Mouse (Mus musculus) limb, embryonic 12.5 days (tissue): ENCODE results near the gene Map3k19. TPM values are rescaled to one million over a fixed set of nuclear protein-coding genes. Genes with fewer than 3 reads are reported as not detected.

Experiments used
- ATAC-seq: fragments of 200-750 bp; cut with Nextera tagmentation; 2 replicates; pipeline ENCODE4 v1.8.0; 2017; ENCODE audit warnings: low read depth, moderate TSS enrichment; ENCODE audit not compliant: insufficient number of reproducible peaks, insufficient read depth, low FRiP score, low TSS enrichment
- H3K27ac ChIP-seq: fragments of 300-500 bp; sonication (generic); 2 replicates; pipeline ENCODE4 v1.5.1; 2016; ENCODE audit warnings: mild to moderate bottlenecking, moderate library complexity
- H3K27me3 ChIP-seq: fragments of 300-500 bp; sonication (generic); 2 replicates; pipeline ENCODE4 v1.6.1; 2016; ENCODE audit warnings: mild to moderate bottlenecking, moderate library complexity
- H3K36me3 ChIP-seq: fragments of 300-500 bp; sonication (generic); 2 replicates; pipeline ENCODE4 v1.6.1; 2016; ENCODE audit warnings: mild to moderate bottlenecking, moderate library complexity
- H3K4me1 ChIP-seq: fragments of 300-500 bp; sonication (generic); replicated peaks from 2 replicates; pipeline ENCODE4 v1.6.1; 2016
- H3K4me2 ChIP-seq: fragments of 300-500 bp; sonication (generic); 2 replicates; pipeline ENCODE4 v1.6.1; 2016; ENCODE audit warnings: mild to moderate bottlenecking, moderate library complexity
- H3K4me3 ChIP-seq: fragments of 300-500 bp; sonication (generic); replicated peaks from 2 replicates; pipeline ENCODE4 v1.5.1; 2016; ENCODE audit warnings: mild to moderate bottlenecking
- H3K9ac ChIP-seq: fragments of 300-500 bp; sonication (generic); replicated peaks from 2 replicates; pipeline ENCODE4 v1.6.1; 2016; ENCODE audit warnings: mild to moderate bottlenecking, moderate library complexity
- H3K9me3 ChIP-seq: fragments of 300-500 bp; sonication (generic); 2 replicates; pipeline ENCODE4 v1.6.1; 2016; ENCODE audit warnings: mild to moderate bottlenecking, moderate library complexity
- WGBS: fragments of 180-500 bp; shearing (Covaris S2); methylation state at CpG from one replicate; pipeline ENCODE4 v1.1.7; 2016; 5-methylcytosine and 5-hydroxymethylcytosine counted together
- polyA plus RNA-seq: library from polyadenylated mRNA; unstranded; fragments of >200 nt; fragmentation: Nextera tagmentation; extraction: Ambion mirVana; gene quantifications from 2 replicates; pipeline ENCODE4 v1.2.1, GENCODE M21; 2016

The Map3k19 gene
- polyA plus RNA-seq, 1 experiment from 2014 or later, result not detected

DNA sequence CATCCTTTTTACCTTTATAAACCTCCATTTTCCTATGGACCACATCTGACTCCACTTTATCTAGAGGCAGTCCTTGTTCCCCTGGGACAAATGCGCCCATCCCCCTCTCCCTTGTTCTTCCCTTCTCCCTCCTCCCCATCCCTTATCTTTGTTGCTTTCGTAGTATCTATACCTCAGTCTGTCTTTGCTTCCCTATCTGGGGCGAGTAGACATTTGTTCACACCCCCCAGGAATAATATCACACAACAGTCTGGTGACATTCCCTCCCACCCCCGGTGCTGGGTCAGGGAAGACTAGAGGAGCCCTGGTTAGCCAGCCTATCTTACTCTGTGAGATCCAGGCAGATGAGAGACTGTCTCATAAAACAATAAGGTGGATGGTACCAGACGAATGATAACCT, 9.4 kb downstream of the Map3k19 start:
- H3K36me3 ChIP-seq, result no peaks in the 10 kb centered on the region
- H3K9ac ChIP-seq, result no peak overlapping the region
- ATAC-seq, result no peak
- H3K9me3 ChIP-seq, result no peaks in the 10 kb centered on the region
- no peak overlapping the region for H3K4me2 ChIP-seq
- no peaks in the 10 kb centered on the region for H3K27me3 ChIP-seq
- no peak overlapping the region for H3K27ac ChIP-seq
- H3K4me3 ChIP-seq, result no peak overlapping the region
- WGBS, result 91% methylated on average over 5 of the region's 5 CpGs
- H3K4me1 ChIP-seq, result no peaks in the 10 kb centered on the region

DNA sequence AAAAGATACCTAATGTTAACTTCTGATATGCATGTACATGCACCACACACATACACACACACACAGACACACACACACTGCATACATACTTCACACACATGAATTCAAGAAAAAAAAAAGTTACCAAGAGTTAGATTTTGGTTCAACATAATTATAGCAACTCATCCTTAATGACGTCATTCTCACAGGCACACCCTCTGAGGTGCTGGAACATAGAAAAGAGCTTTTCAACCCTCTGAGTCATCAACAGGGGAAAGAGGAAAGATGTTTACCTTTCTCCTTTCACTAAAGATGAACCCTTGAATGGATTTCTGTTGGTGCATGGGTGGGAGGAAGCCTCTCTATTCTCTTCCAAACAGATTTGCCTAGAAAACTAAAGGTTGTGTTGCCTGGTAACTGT, 16.2 kb downstream of the Map3k19 start:
- no peaks in the 10 kb centered on the region for H3K27me3 ChIP-seq
- no peaks in the 10 kb centered on the region for H3K9me3 ChIP-seq
- no peaks in the 10 kb centered on the region for H3K36me3 ChIP-seq
- ATAC-seq, result no peak
- no peak overlapping the region for H3K4me3 ChIP-seq
- H3K4me1 ChIP-seq, result peaks cover 4% of the 10 kb centered on the region; the same call in 1 of the 2 replicates
- 85% methylated on average over 1 of the region's 1 CpGs for WGBS
- H3K4me2 ChIP-seq, result no peak overlapping the region
- H3K9ac ChIP-seq, result no peak overlapping the region
- no peak overlapping the region for H3K27ac ChIP-seq

DNA sequence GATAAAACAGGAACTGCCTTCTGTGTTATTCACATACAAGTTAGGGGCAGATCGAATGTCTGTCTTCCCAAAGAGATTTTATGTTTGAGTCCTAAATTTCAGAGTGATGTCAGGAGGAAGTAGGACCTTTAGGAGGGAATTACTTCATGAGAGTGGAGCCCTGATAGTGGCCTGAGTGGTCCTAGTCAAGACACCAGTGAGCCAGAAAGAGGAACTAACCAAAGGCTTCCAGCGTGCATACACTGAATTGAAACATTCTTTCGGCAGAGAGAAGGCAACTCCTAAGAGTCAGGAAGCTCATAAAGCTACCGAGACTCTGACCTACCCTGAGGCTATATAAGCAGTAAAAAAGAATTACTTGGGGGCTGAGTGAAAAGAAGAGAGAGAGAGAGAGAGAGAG, 18.2 kb downstream of the Map3k19 start:
- no peak overlapping the region for H3K27ac ChIP-seq
- no peak overlapping the region for H3K9ac ChIP-seq
- H3K4me1 ChIP-seq, result peaks cover 4% of the 10 kb centered on the region; the same call in 1 of the 2 replicates
- H3K27me3 ChIP-seq, result no peaks in the 10 kb centered on the region
- H3K4me2 ChIP-seq, result no peak overlapping the region
- no peak overlapping the region for H3K4me3 ChIP-seq
- H3K36me3 ChIP-seq, result no peaks in the 10 kb centered on the region
- no peak for ATAC-seq
- no peaks in the 10 kb centered on the region for H3K9me3 ChIP-seq
- 46% methylated on average over 4 of the region's 4 CpGs for WGBS

DNA sequence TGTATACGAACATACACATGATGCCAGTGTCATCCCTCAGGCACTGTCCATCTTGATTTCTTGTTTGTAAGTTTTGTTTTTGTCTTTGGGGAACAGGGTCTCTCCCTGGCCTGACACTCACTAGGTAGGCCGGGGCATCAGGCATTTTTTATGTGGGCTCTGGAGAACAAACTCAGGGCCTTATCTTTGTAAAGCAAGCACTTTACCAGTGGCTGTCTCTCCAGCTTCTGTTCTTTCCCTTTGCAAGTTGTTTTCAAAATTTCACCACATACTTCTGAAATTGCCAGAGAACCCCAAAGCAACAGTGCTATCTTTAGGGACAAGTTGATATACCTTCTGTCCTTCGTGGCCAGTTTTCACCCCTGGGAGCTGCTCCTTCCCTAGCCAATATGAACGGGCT, 20.6 kb downstream of the Map3k19 start:
- H3K36me3 ChIP-seq, result no peaks in the 10 kb centered on the region
- H3K27me3 ChIP-seq, result no peaks in the 10 kb centered on the region
- no peak overlapping the region for H3K9ac ChIP-seq
- no peaks in the 10 kb centered on the region for H3K9me3 ChIP-seq
- no peak overlapping the region for H3K4me2 ChIP-seq
- peaks cover 4% of the 10 kb centered on the region; the same call in 1 of the 2 replicates for H3K4me1 ChIP-seq
- no peak overlapping the region for H3K4me3 ChIP-seq
- H3K27ac ChIP-seq, result no peak overlapping the region
- ATAC-seq, result no peak
- 68% methylated on average over 4 of the region's 4 CpGs for WGBS

DNA sequence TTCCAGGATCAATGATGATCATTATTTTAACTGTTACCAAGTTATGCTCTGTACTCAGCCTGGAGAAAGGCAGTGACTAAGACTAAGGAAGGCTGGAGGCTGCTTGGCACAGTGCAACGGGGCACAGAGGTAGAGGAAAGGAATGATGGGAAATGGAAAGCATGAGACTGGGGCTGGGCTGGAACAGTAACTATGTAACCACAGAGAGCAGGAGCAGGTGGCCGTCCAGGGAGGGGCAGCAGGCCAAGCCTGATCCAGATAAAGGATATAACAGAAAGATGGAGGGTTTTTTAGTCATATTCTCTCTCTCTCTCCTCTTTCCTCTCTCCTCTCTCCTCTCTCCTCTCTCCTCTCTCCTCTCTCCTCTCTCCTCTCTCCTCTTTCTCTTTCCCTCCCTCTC, 21.1 kb downstream of the Map3k19 start:
- WGBS, result 51% methylated on average over 2 of the region's 2 CpGs
- H3K36me3 ChIP-seq, result no peaks in the 10 kb centered on the region
- no peak for ATAC-seq
- H3K9ac ChIP-seq, result no peak overlapping the region
- H3K27me3 ChIP-seq, result no peaks in the 10 kb centered on the region
- peaks cover 4% of the 10 kb centered on the region; the same call in 1 of the 2 replicates for H3K4me1 ChIP-seq
- H3K9me3 ChIP-seq, result no peaks in the 10 kb centered on the region
- no peak overlapping the region for H3K4me2 ChIP-seq
- H3K27ac ChIP-seq, result no peak overlapping the region
- H3K4me3 ChIP-seq, result no peak overlapping the region

DNA sequence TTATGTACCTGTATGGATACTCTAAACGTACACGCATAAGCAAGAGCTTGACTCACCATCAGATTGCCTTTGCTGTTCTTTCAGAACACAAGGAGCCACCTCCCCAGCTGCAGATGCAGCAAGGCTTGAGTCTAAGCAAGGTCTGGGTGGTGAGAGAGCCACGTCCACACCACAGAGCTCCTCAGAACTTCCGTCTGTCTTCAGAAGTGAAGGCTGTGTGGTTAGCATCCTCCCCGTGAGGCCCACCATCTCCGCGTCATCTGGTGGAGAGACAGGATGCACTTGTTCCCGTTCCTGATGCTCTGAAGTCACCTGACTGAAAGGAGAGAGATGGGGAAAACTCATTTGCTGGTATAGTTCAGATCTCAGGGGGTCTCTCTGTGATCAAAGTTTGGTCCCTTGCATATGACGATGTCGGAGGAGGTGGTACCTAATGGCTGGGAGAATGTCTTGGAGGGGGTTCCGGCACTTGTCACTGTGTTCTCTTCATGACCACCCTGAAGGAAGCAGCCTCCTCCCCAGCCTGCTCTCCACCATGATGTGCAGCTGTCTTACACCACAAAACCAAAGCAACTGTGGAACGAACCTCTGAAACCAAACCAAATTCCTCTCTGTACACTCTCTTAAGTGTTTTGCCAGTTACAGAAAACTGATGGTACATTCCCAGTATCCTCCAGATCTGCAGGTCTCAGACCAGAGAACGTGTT, 24.5 kb downstream of the Map3k19 start:
- no peak for ATAC-seq
- H3K27me3 ChIP-seq, result no peaks in the 10 kb centered on the region
- H3K4me1 ChIP-seq, result no peaks in the 10 kb centered on the region
- no peaks in the 10 kb centered on the region for H3K9me3 ChIP-seq
- no peaks in the 10 kb centered on the region for H3K36me3 ChIP-seq
- H3K9ac ChIP-seq, result no peak overlapping the region
- H3K4me3 ChIP-seq, result no peak overlapping the region
- H3K4me2 ChIP-seq, result no peak overlapping the region
- no peak overlapping the region for H3K27ac ChIP-seq
- 85% methylated on average over 13 of the region's 13 CpGs for whole genome bisulfite sequencing

DNA sequence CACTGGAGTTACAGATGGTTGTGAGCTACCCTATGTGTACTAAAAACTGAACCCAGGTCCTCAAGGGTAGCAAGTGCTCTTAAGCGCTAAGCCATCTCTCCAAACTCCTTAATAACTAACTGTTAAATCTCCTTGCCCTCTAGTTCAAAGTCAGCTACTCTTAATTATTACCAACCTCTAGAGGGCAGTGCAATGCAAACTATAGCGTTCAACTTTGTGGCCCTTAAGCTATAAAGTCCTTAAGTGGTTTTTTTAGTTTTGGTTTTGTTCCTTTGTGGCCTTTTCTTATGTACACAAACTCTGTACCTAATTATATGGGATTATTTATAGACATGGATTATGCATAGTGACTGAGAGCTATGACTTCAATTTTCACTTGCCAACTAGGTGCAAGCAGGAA, 27.5 kb downstream of the Map3k19 start:
- Histone ChIP-seq H3K4me3 (no peak overlapping the region), H3K4me1 (no peaks in the 10 kb centered on the region), H3K36me3 (no peaks in the 10 kb centered on the region), H3K9ac (no peak overlapping the region), H3K9me3 (no peaks in the 10 kb centered on the region), H3K27ac (no peak overlapping the region), H3K4me2 (no peak overlapping the region), H3K27me3 (no peaks in the 10 kb centered on the region)
- ATAC-seq, result no peak
- 21% methylated on average over 2 of the region's 2 CpGs for WGBS

DNA sequence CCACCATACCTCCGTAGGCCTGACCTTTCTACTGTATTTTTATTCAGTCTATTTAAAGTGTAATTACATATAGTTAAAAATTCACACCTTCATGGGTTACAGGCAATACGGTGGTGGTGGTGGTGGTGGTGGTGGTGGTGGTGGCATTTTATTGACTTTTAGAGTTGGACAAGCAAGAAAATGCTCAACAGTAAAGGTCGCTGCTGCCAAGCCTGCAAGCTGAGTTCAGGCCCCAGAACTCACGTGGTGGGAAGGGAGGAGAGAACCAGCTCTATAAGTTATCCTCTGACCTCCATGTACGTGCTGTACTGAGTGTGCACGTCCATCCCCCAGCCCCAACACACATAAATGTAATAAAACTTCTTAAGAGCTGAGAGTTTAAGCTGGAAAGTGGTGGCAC, 38.5 kb downstream of the Map3k19 start:
- Histone ChIP-seq H3K9me3 (no peaks in the 10 kb centered on the region), H3K27me3 (no peaks in the 10 kb centered on the region), H3K27ac (no peak overlapping the region), H3K4me1 (no peaks in the 10 kb centered on the region), H3K9ac (no peak overlapping the region), H3K36me3 (no peaks in the 10 kb centered on the region), H3K4me2 (no peak overlapping the region), H3K4me3 (no peak overlapping the region)
- 79% methylated on average over 6 of the region's 6 CpGs for WGBS
- no peak for ATAC-seq

DNA sequence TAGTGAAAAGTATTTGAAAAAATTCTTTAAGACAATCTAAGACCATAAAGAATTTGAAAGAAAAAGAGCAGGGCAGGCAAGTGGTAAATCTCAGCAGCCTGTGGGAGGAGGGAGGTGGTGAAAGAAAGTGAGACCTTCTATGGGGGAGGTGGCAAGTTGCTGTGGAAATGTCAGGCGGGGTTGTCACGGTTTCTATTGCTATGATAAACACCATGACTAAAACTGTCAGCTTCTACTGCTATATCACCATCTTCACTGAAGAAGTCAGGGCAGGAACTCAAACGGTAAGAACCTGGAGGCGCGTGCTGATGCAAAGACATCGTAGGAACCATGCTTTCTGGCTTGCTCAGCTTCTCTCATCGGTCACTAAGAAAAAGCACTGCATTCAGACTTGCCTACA, 41.9 kb downstream of the Map3k19 start:
- no peaks in the 10 kb centered on the region for H3K4me1 ChIP-seq
- H3K4me3 ChIP-seq, result no peak overlapping the region
- H3K4me2 ChIP-seq, result no peak overlapping the region
- ATAC-seq, result no peak
- H3K27me3 ChIP-seq, result no peaks in the 10 kb centered on the region
- H3K36me3 ChIP-seq, result no peaks in the 10 kb centered on the region
- H3K27ac ChIP-seq, result no peak overlapping the region
- WGBS, result 81% methylated on average over 7 of the region's 7 CpGs
- H3K9ac ChIP-seq, result no peak overlapping the region
- H3K9me3 ChIP-seq, result no peaks in the 10 kb centered on the region

DNA sequence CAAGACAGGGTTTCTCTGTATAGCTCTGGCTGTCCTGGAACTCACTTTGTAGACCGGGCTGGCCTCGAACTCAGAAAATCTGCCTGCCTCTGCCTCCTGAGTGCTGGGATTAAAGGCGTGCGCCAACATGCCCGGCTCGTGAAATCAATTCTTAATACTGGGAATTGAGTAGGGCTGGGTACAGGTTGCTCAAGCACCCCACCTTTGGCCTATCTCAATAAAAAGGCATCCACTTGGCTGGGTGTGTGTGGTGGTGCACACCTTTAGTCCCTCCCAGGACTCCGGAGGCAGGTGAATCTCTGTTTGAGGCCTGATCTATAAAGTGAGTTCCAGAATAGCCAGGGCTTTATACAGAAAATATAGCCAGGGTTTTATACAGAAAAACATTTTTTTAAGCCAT, 46.2 kb downstream of the Map3k19 start:
- ATAC-seq, result no peak
- WGBS, result 97% methylated on average over 7 of the region's 7 CpGs
- H3K4me3 ChIP-seq, result no peak overlapping the region
- H3K9ac ChIP-seq, result no peak overlapping the region
- no peaks in the 10 kb centered on the region for H3K4me1 ChIP-seq
- no peak overlapping the region for H3K4me2 ChIP-seq
- no peaks in the 10 kb centered on the region for H3K9me3 ChIP-seq
- no peaks in the 10 kb centered on the region for H3K27me3 ChIP-seq
- peaks cover 28% of the 10 kb centered on the region for H3K36me3 ChIP-seq
- H3K27ac ChIP-seq, result no peak overlapping the region

DNA sequence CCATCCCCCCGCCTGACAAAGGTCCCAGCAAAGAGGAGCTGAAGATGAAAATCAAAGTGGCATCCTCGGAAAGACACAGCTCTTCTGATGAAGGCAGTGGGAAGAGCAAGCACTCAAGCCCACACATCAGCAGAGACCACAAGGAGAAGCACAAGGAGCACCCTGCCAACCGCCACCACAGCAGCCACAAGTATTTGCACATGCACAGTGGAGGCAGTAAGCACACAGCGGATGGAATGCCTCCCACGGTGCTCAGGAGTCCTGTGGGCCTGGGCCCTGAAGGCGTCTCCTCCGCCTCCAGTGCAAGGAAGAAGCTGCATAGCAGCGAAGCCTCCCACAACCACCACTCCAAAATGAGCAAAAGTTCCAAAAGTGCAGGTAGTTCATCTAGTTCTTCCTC, 51.9 kb downstream of the Map3k19 start:
- no peaks in the 10 kb centered on the region for H3K4me1 ChIP-seq
- no peak overlapping the region for H3K4me2 ChIP-seq
- no peak for ATAC-seq
- H3K9me3 ChIP-seq, result no peaks in the 10 kb centered on the region
- H3K27ac ChIP-seq, result no peak overlapping the region
- no peaks in the 10 kb centered on the region for H3K27me3 ChIP-seq
- peaks cover 69% of the 10 kb centered on the region for H3K36me3 ChIP-seq
- 90% methylated on average over 8 of the region's 8 CpGs for WGBS
- no peak overlapping the region; the same call in 1 of the 2 replicates for H3K9ac ChIP-seq
- H3K4me3 ChIP-seq, result no peak overlapping the region

DNA sequence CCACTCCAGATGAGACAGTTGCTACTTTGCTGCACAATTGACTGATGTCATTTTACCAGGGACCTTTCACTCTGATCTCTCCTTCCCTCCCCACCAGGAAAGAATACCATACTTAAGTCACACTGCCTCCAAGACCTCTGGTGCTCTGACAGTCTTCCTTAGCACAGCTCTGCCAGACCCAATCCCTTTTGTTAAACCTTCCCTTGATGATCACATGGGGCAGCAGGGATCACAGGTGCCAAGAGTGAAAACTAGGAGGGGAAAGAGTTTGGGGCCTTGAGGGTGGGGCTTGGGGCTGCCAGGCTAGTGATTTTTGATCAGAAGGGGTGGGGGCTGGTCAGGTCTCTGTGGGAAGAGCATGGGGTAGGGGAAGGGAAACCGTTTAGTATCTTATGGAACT, 58.1 kb downstream of the Map3k19 start:
- 67% methylated on average over 1 of the region's 1 CpGs for WGBS
- no peaks in the 10 kb centered on the region for H3K27me3 ChIP-seq
- no peak overlapping the region for H3K4me2 ChIP-seq
- H3K36me3 ChIP-seq, result peaks cover 47% of the 10 kb centered on the region
- H3K9me3 ChIP-seq, result no peaks in the 10 kb centered on the region
- H3K4me3 ChIP-seq, result no peak overlapping the region
- no peak for ATAC-seq
- H3K27ac ChIP-seq, result no peak overlapping the region
- no peak overlapping the region for H3K9ac ChIP-seq
- no peaks in the 10 kb centered on the region for H3K4me1 ChIP-seq
